Mouse (Mus musculus) midbrain, embryonic 13.5 days (tissue): Measurements from ENCODE around the gene Mpp1. TPM values are rescaled to one million over a fixed set of nuclear protein-coding genes. Genes with fewer than 3 reads are reported as not detected.
"Not testable (repeated sequence)": the region's sequence is repeated elsewhere in the genome, so short reads cannot be mapped to it uniquely, and the experiment has no call there.

Source experiments
- ATAC-seq: fragments of 200-750 bp; cut with Nextera tagmentation; 2 replicates; pipeline ENCODE4 v1.8.0; 2017; ENCODE audit warnings: mild to moderate bottlenecking, moderate TSS enrichment, moderate library complexity
- H3K27ac ChIP-seq: fragments of 300-500 bp; sonication (generic); 2 replicates; pipeline ENCODE4 v1.5.1; 2015; ENCODE audit warnings: inconsistent platforms, mild to moderate bottlenecking, moderate library complexity
- H3K27me3 ChIP-seq: fragments of 300-500 bp; sonication (generic); 2 replicates; pipeline ENCODE4 v1.6.1; 2015; ENCODE audit warnings: mild to moderate bottlenecking, inconsistent platforms
- H3K36me3 ChIP-seq: fragments of 300-500 bp; sonication (generic); 2 replicates; pipeline ENCODE4 v1.6.1; 2015; ENCODE audit warnings: mild to moderate bottlenecking, inconsistent platforms
- H3K4me1 ChIP-seq: fragments of 300-500 bp; sonication (generic); replicated peaks from 2 replicates; pipeline ENCODE4 v1.6.1; 2015; ENCODE audit warnings: inconsistent platforms
- H3K4me2 ChIP-seq: fragments of 300-500 bp; sonication (generic); replicated peaks from 2 replicates; pipeline ENCODE4 v1.6.1; 2015; ENCODE audit warnings: moderate library complexity, mild to moderate bottlenecking, inconsistent platforms
- H3K4me3 ChIP-seq: fragments of 300-500 bp; sonication (generic); replicated peaks from 2 replicates; pipeline ENCODE4 v1.5.1; 2015; ENCODE audit warnings: mild to moderate bottlenecking, inconsistent platforms
- H3K9ac ChIP-seq: fragments of 300-500 bp; sonication (generic); replicated peaks from 2 replicates; pipeline ENCODE4 v1.6.1; 2015; ENCODE audit warnings: mild to moderate bottlenecking, inconsistent platforms
- H3K9me3 ChIP-seq: fragments of 300-500 bp; sonication (generic); 2 replicates; pipeline ENCODE4 v1.6.1; 2016; ENCODE audit warnings: mild to moderate bottlenecking, inconsistent platforms
- WGBS: fragments of 180-500 bp; shearing (Covaris S2); methylation state at CpG from one replicate; pipeline ENCODE4 v1.1.7; 2015; 5-methylcytosine and 5-hydroxymethylcytosine counted together
- polyA plus RNA-seq: library from polyadenylated mRNA; unstranded; fragments of >200 nt; fragmentation: Nextera tagmentation; extraction: Ambion mirVana; gene quantifications from 2 replicates; pipeline ENCODE4 v1.2.1, GENCODE M21; 2015

Mpp1 gene
- polyA plus RNA-seq: 16.1 and 18.5 TPM in 2 replicates

- H3K4me3 ChIP-seq: peak within 1 kb of the TSS; percentile 48
- ATAC-seq: peak; percentile 100
- H3K27me3 ChIP-seq: no peaks in the 10 kb centered on the region
- H3K4me1 ChIP-seq: no peaks in the 10 kb centered on the region
- peak within 1 kb of the TSS; percentile 60 for H3K4me2 ChIP-seq
- 28% methylated on average over 36 of the region's 36 CpGs for WGBS
- peak within 1 kb of the TSS; percentile 65 for H3K9ac ChIP-seq
- no peak within 1 kb of the TSS for H3K27ac ChIP-seq
- no peaks in the 10 kb centered on the region for H3K36me3 ChIP-seq
- H3K9me3 ChIP-seq: no peaks in the 10 kb centered on the region
Observed at GRCm38 (mm10) chrX:75130467-75131160, at the start of gene Mpp1. Mpp1 (minus strand) TSS chrX:75131016.

GRCm38 (mm10) chrX:75163670-75164069 lies 32.9 kb upstream of the Mpp1 start, which contains the start of gene Smim9:
Smim9 (minus strand) TSS chrX:75163770.
- WGBS: 63% methylated on average over 1 of the region's 1 CpGs
- H3K9ac ChIP-seq: no peak within 1 kb of the TSS
- no peak for ATAC-seq

GRCm38 (mm10) chrX:75155576-75156243 lies 24.9 kb upstream of the Mpp1 start:
- H3K4me2 ChIP-seq: peak overlapping the region; percentile 59
- H3K4me1 ChIP-seq: no peaks in the 10 kb centered on the region
- H3K9me3 ChIP-seq: no peaks in the 10 kb centered on the region
- H3K36me3 ChIP-seq: no peaks in the 10 kb centered on the region
- peak overlapping the region; percentile 45 for H3K4me3 ChIP-seq
- no peaks in the 10 kb centered on the region for H3K27me3 ChIP-seq
- ATAC-seq: peak; percentile 89
- WGBS: 16% methylated on average over 31 of the region's 49 CpGs
- peak overlapping the region; percentile 58 for H3K9ac ChIP-seq
- H3K27ac ChIP-seq: no peak overlapping the region

More at GRCm38 (mm10) chrX:75163670-75164069, 32.9 kb upstream of the Mpp1 start, which contains the start of gene Smim9:
- no peak within 1 kb of the TSS for H3K4me2 ChIP-seq
- no peaks in the 10 kb centered on the region for H3K27me3 ChIP-seq
- H3K4me3 ChIP-seq: no peak within 1 kb of the TSS
- H3K36me3 ChIP-seq: no peaks in the 10 kb centered on the region
- no peaks in the 10 kb centered on the region for H3K9me3 ChIP-seq
- H3K27ac ChIP-seq: no peak within 1 kb of the TSS
- no peaks in the 10 kb centered on the region for H3K4me1 ChIP-seq

GRCm38 (mm10) chrX:75152249-75152648 lies 21.4 kb upstream of the Mpp1 start:
- WGBS: 50% methylated on average over 1 of the region's 1 CpGs
- no peak overlapping the region for H3K27ac ChIP-seq
- no peak overlapping the region for H3K4me3 ChIP-seq
- no peak for ATAC-seq
- no peaks in the 10 kb centered on the region for H3K4me1 ChIP-seq
- no peaks in the 10 kb centered on the region for H3K36me3 ChIP-seq
- H3K9me3 ChIP-seq: no peaks in the 10 kb centered on the region
- no peak overlapping the region for H3K9ac ChIP-seq
- H3K27me3 ChIP-seq: no peaks in the 10 kb centered on the region
- no peak overlapping the region for H3K4me2 ChIP-seq

- Histone ChIP-seq H3K4me3 (no peak overlapping the region), H3K4me2 (no peak overlapping the region), H3K27ac (no peak overlapping the region), H3K36me3 (no peaks in the 10 kb centered on the region), H3K9me3 (no peaks in the 10 kb centered on the region), H3K27me3 (no peaks in the 10 kb centered on the region), H3K4me1 (no peaks in the 10 kb centered on the region), H3K9ac (no peak overlapping the region)
- ATAC-seq: no peak
- WGBS: 82% methylated on average over 2 of the region's 2 CpGs
Observed at GRCm38 (mm10) chrX:75150304-75150703, 19.5 kb upstream of the Mpp1 start.

- H3K4me2 ChIP-seq: no peak overlapping the region
- H3K36me3 ChIP-seq: no peaks in the 10 kb centered on the region
- no peaks in the 10 kb centered on the region for H3K27me3 ChIP-seq
- ATAC-seq: no peak
- no peak overlapping the region for H3K9ac ChIP-seq
- no peak overlapping the region for H3K27ac ChIP-seq
- WGBS: 84% methylated on average over 4 of the region's 4 CpGs
- H3K9me3 ChIP-seq: no peaks in the 10 kb centered on the region
- H3K4me1 ChIP-seq: no peaks in the 10 kb centered on the region
- H3K4me3 ChIP-seq: no peak overlapping the region
Observed at GRCm38 (mm10) chrX:75148414-75148813, 17.6 kb upstream of the Mpp1 start.

GRCm38 (mm10) chrX:75143124-75143555 lies 12.3 kb upstream of the Mpp1 start:
- H3K9me3 ChIP-seq, H3K27me3 ChIP-seq, H3K36me3 ChIP-seq, H3K4me1 ChIP-seq, H3K27ac ChIP-seq: not testable (repeated sequence)
- H3K4me3 ChIP-seq: peak overlapping the region; percentile 39
- peak overlapping the region; percentile 41; the same call in 1 of the 2 replicates for H3K9ac ChIP-seq
- WGBS: 37% methylated on average over 18 of the region's 42 CpGs
- peak; percentile 74 for ATAC-seq
- peak overlapping the region; percentile 56 for H3K4me2 ChIP-seq

- Histone ChIP-seq H3K4me3 (no peak overlapping the region), H3K4me1 (no peaks in the 10 kb centered on the region), H3K9me3 (no peaks in the 10 kb centered on the region), H3K4me2 (no peak overlapping the region), H3K27me3 (no peaks in the 10 kb centered on the region), H3K36me3 (no peaks in the 10 kb centered on the region), H3K9ac (no peak overlapping the region), H3K27ac (no peak overlapping the region)
- ATAC-seq: no peak
- 86% methylated on average over 2 of the region's 2 CpGs for WGBS
Observed at GRCm38 (mm10) chrX:75138182-75138581, 7.4 kb upstream of the Mpp1 start.

- no peak overlapping the region for H3K4me3 ChIP-seq
- no peaks in the 10 kb centered on the region for H3K9me3 ChIP-seq
- WGBS: 88% methylated on average over 2 of the region's 2 CpGs
- no peaks in the 10 kb centered on the region for H3K4me1 ChIP-seq
- no peak overlapping the region for H3K9ac ChIP-seq
- no peak overlapping the region for H3K27ac ChIP-seq
- no peaks in the 10 kb centered on the region for H3K27me3 ChIP-seq
- ATAC-seq: no peak
- H3K4me2 ChIP-seq: no peak overlapping the region
- no peaks in the 10 kb centered on the region for H3K36me3 ChIP-seq
Observed at GRCm38 (mm10) chrX:75137729-75138128, 6.9 kb upstream of the Mpp1 start.

- H3K4me3 ChIP-seq: no peak overlapping the region
- no peak for ATAC-seq
- H3K27me3 ChIP-seq: no peaks in the 10 kb centered on the region
Observed at GRCm38 (mm10) chrX:75136938-75137337, 6.1 kb upstream of the Mpp1 start.

GRCm38 (mm10) chrX:75129474-75129873 lies 1.3 kb downstream of the Mpp1 start:
- no peak overlapping the region for H3K9ac ChIP-seq
- 67% methylated on average over 2 of the region's 2 CpGs for WGBS
- H3K4me3 ChIP-seq: no peak overlapping the region
- H3K4me2 ChIP-seq: no peak overlapping the region
- no peak overlapping the region for H3K27ac ChIP-seq
- no peak for ATAC-seq
- no peaks in the 10 kb centered on the region for H3K27me3 ChIP-seq
- no peaks in the 10 kb centered on the region for H3K36me3 ChIP-seq
- H3K9me3 ChIP-seq: no peaks in the 10 kb centered on the region
- H3K4me1 ChIP-seq: no peaks in the 10 kb centered on the region

More at GRCm38 (mm10) chrX:75136938-75137337, 6.1 kb upstream of the Mpp1 start:
- Histone ChIP-seq H3K9ac (no peak overlapping the region), H3K27ac (no peak overlapping the region), H3K4me1 (no peaks in the 10 kb centered on the region), H3K36me3 (no peaks in the 10 kb centered on the region), H3K4me2 (no peak overlapping the region), H3K9me3 (no peaks in the 10 kb centered on the region)

- no peaks in the 10 kb centered on the region for H3K9me3 ChIP-seq
- H3K27ac ChIP-seq: no peak overlapping the region
- no peaks in the 10 kb centered on the region for H3K4me1 ChIP-seq
- ATAC-seq: no peak
- H3K4me3 ChIP-seq: no peak overlapping the region
- H3K9ac ChIP-seq: no peak overlapping the region
- no peak overlapping the region for H3K4me2 ChIP-seq
- no peaks in the 10 kb centered on the region for H3K27me3 ChIP-seq
- H3K36me3 ChIP-seq: no peaks in the 10 kb centered on the region
Observed at GRCm38 (mm10) chrX:75128333-75128980, 2.4 kb downstream of the Mpp1 start.
